Mouse (Mus musculus): Measurements from ENCODE around the gene Carf. TPM values are rescaled to one million over a fixed set of nuclear protein-coding genes. Genes with fewer than 3 reads are reported as not detected.

Gene Carf
- polyA plus RNA-seq (2012; ENCODE audit: low replicate concordance): 0.30 and 0.80 TPM in 2 replicates

DNA sequence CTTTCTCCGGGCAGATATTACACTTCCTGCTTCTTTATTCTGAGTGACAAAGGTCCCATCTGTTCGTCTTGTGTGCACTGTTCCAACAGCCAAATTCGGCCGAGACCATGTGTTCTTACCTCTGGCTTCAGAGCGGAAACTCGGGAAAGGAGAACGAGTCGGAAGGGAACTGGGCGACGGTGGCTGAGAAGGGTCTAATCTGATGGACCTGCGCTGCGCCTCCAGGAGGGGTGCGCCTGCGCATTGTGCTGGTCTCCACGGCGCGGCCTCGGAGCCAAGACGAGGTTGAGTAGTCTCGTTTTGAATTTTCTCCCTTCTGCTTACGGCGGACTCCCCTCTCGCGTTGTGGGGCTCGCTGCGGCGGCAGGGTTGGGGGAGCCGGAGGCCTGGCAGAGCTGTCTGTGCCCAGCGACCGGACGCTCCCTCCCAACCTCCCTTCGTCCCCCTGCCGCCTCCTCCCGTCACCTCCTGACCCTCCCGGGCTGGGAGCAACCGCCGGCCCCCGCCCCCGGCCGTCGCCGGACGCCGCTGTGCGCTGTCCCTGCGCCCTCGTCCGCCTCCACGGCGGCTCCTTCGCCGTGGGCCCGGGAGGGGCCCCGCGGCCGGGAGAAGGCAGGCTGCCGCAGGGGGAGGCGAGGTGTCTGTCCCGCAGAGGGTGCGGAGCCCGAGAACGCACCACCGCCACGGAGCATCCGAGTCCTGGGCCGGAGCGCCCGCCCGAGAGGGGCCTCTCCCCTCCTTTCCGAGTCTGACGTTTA, at the start of gene Carf, which contains the start of gene Wdr12:
Gene Carf (plus strand): TSS at position 224 of the 758 bp plus-strand sequence.
Gene Wdr12 (minus strand): TSS at position 622 of the 758 bp plus-strand sequence.

DNA sequence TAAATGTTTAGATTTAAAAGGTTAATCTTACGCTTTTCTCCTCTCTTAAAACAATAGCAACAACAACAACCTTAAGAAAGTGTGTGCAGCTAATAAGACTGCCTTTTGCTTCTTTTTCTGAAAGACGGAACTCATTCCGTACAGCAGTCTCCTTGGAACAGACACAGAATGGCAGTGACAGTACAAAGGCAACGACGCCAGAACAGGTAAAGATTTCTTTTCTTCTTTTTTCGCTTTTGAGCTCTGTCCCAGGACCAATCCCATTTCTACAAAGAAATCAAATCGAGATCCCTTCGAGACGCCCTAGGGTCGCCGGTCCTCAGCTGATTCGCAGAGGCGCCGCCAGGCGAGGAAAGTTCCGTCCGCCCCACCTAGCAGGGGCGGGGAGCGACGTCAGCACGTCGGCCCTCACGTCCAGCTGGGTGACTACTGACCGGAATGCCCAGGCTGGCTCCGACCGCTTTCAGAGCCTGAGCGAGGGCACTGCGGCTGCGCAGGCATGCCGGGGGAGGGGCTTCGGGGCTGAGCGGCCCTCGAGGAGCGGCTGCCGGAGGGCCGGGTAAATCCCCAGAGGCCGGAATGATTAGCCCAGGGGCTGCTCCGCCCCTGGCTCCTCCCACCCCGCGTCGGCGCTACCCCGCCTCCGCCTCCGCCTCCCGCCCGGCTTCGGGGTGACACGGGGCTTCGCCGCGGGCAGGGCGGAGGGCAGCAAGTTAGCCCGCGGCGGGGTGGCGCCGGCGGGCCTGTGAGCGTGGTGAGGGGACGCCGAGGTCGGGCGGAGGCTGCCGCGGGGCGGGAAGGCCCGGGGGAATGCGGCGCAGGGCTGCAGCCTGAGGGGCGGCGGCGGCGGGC, 82.1 kb downstream of the Carf start, which contains the start of gene Nbeal1:
Gene Nbeal1 (plus strand): TSS at position 668 of the 852 bp plus-strand sequence.

Other genes starting within 250 kb of the Carf start
- 16.2 and 45.9 TPM in 2 replicates for gene Fam117b, start 185.2 kb upstream of the Carf start, polyA plus RNA-seq (2012; ENCODE audit: low replicate concordance)
- 0.06 TPM in 1 of 2 replicates, not detected in the other for gene Ica1l, start 55.1 kb upstream of the Carf start, polyA plus RNA-seq (2012; ENCODE audit: low replicate concordance)
- 0.52 and 1.0 TPM in 2 replicates for gene Wdr12, start 398 bp downstream of the Carf start, polyA plus RNA-seq (2012; ENCODE audit: low replicate concordance)
- 0.26 and 0.53 TPM in 2 replicates for gene Nbeal1, start 82.4 kb downstream of the Carf start, polyA plus RNA-seq (2012; ENCODE audit: low replicate concordance)
- gene Cyp20a1, start 245.1 kb downstream of the Carf start, polyA plus RNA-seq (2012; ENCODE audit: low replicate concordance): 5.8 and 6.9 TPM in 2 replicates